Mouse (Mus musculus) ES-E14 (cell line): ENCODE data around the gene Msh2.

Experiments
- CHD2 ChIP-seq: IDR thresholded peaks from 2 replicates; pipeline ENCODE4 v1.6.1; 2014; ENCODE audit warnings: mild to moderate bottlenecking, low read depth, low read length, inconsistent platforms
- HCFC1 ChIP-seq: IDR thresholded peaks from 2 replicates; pipeline ENCODE4 v1.6.1; 2012; ENCODE audit warnings: low read length, inconsistent platforms, borderline replicate concordance; ENCODE audit not compliant: insufficient read depth
- MAFK ChIP-seq: IDR thresholded peaks from 2 replicates; pipeline ENCODE4 v1.6.1; 2014; ENCODE audit warnings: mild to moderate bottlenecking, low read depth, low read length, inconsistent platforms; ENCODE audit not compliant: insufficient read depth
- ZC3H11A ChIP-seq: IDR thresholded peaks from 2 replicates; pipeline ENCODE4 v1.6.1; 2012; ENCODE audit warnings: low read depth, mild to moderate bottlenecking, inconsistent platforms, low read length, borderline replicate concordance
- ZNF384 ChIP-seq: IDR thresholded peaks from 2 replicates; pipeline ENCODE4 v1.6.1; 2012; ENCODE audit warnings: low read depth, low read length, inconsistent platforms

DNA sequence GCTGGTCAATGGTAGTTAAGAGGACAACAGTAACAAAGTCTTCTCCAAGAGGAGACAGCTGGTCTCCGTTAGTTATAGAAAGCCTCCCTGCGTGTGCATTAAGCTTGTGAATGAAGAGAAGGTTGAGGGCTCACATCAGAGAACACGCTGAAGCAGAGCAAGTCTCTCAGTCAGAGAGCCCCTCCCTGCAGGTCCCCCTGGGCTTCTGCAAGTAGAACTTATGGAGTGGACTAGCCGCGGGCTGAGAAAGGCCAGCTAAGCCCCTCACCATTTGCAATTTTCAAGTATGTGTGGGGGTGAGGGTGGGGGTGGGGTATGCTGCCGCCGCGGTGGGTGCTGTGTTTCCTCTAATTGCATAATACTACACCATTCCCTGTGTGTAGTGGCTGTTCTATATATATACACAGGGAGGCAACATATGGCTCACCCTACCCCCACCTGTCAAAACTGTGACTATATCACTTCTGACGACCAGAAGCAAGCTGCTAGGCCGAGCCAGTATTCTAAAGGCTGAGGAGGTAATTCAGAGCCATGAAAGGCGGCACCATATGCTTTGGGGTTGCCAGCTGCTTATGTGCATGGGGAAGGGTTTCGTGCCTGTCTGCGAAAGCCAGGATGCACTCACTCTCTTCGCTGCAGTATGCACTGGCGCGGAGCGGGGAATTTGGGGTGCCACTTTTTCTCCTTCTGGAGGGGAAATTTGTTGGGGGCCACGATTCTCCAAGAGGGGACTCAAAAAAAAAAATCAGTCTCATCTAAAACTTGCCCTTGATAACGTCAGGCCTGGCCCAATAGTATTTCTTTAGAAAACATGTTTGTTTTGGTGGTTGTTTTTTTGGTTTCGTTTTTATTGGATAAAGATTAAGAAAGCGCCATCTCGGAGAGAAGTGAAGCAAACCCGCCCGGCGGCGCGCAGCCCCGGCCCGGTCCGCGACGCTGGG, 73.1 kb downstream of the Msh2 start:
- TF ChIP-seq HCFC1 = no peak
- no peak for TF ChIP-seq MAFK
- TF ChIP-seq CHD2 = no peak
- no peak for TF ChIP-seq ZNF384
- no peak for TF ChIP-seq ZC3H11A
